Mouse (Mus musculus) T-helper 2 cell (primary cell): ENCODE measurements around the gene Apold1.

ENCODE experiments used
- in situ Hi-C: fragments of 300-600 bp; cut with MboI, MseI; formaldehyde crosslinking; loops from one replicate; pipeline ENCODE4 v1.15.1; 2025; ENCODE audit warnings: high pct_unique_total_duplicates

The Apold1 gene

DNA sequence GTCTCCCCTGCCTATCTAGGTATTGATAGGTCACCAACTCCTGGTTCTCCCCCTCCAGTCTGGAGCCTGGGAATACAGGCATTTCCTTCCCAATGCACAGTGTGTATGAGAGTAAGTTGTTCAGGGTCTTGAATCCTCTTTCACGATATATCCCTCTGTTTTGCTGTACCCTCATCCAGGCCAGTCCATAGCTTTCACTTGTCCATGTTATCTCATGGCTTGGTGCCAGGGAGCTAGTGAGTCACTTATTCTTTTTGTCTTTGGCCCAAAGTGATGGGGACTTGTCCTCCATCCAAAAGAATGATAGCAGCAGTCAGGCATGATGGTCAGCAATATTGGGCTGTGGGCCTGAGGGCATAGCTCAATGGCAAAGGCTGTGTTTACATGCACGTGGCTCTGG, 45.2 kb downstream of the Apold1 start:
- in situ Hi-C loops: no loop called here

DNA sequence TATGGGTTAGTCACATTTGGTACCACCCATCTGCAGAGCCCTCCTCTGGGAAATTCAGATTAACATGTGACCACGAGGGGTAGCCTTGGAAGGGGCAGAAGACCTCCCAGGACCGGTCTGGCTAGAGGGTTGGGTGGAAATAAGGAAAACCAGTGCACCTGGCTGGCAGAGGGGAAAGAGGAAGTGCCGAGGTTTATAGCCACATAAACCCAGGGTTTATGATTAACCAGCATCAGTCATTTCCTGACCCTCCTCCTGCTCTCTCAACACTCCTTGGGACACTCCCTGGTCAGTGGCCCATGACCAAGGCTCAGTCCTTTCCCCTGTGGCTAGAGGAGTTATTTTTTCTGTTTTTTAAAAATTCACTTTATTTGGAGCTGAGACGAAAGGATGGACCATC, 47.7 kb downstream of the Apold1 start:
- in situ Hi-C loops: no loop called here
